Mouse (Mus musculus) liver, embryonic 16.5 days (tissue): ENCODE measurements around the gene Stap2. TPM values are rescaled to one million over a fixed set of nuclear protein-coding genes. Genes with fewer than 3 reads are reported as not detected.

Source experiments
- ATAC-seq: fragments of 200-750 bp; cut with Nextera tagmentation; 2 replicates; pipeline ENCODE4 v1.8.0; 2017; ENCODE audit warnings: low read depth, mild to moderate bottlenecking, moderate number of reproducible peaks, moderate library complexity
- H3K27ac ChIP-seq: fragments of 300-500 bp; sonication (generic); 2 replicates; pipeline ENCODE4 v1.5.1; 2014; ENCODE audit warnings: mild to moderate bottlenecking, low read length
- H3K27me3 ChIP-seq: fragments of 300-500 bp; sonication (generic); 2 replicates; pipeline ENCODE4 v1.6.1; 2014; ENCODE audit warnings: low read depth, low read length, mixed read lengths; ENCODE audit not compliant: control insufficient read depth, insufficient read depth
- H3K36me3 ChIP-seq: fragments of 300-500 bp; sonication (generic); 2 replicates; pipeline ENCODE4 v1.6.1; 2014; ENCODE audit warnings: mild to moderate bottlenecking; ENCODE audit not compliant: control insufficient read depth, insufficient read depth
- H3K4me1 ChIP-seq: fragments of 300-500 bp; sonication (generic); 2 replicates; pipeline ENCODE4 v1.6.1; 2014; ENCODE audit warnings: low read depth, low read length, mixed read lengths; ENCODE audit not compliant: control insufficient read depth
- H3K4me2 ChIP-seq: fragments of 300-500 bp; sonication (generic); 2 replicates; pipeline ENCODE4 v1.6.1; 2014; ENCODE audit warnings: low read depth, low read length, mixed read lengths
- H3K4me3 ChIP-seq: fragments of 300-500 bp; sonication (generic); 2 replicates; pipeline ENCODE4 v1.5.1; 2014; ENCODE audit warnings: low read depth, mild to moderate bottlenecking, low read length
- H3K9ac ChIP-seq: fragments of 300-500 bp; sonication (generic); 2 replicates; pipeline ENCODE4 v1.6.1; 2014; ENCODE audit warnings: low read depth, low read length
- H3K9me3 ChIP-seq: fragments of 300-500 bp; sonication (generic); replicated peaks from 2 replicates; pipeline ENCODE4 v1.6.1; 2016; ENCODE audit warnings: low read length; ENCODE audit not compliant: control insufficient read depth
- WGBS: fragments of 180-500 bp; shearing (Covaris S2); extraction: QIAGEN DNeasy Blood & Tissue Kit; methylation state at CpG from one replicate; pipeline ENCODE4 v1.1.7; 2014; ENCODE audit not compliant: insufficient replicate concordance; 5-methylcytosine and 5-hydroxymethylcytosine counted together
- polyA plus RNA-seq: library from polyadenylated mRNA; unstranded; fragments of >200 nt; fragmentation: Nextera tagmentation; extraction: Ambion mirVana; gene quantifications from 2 replicates; pipeline ENCODE4 v1.2.1, GENCODE M21; 2015

The Stap2 gene
- polyA plus RNA-seq, 1 experiment from 2014 or later = 4.5 TPM

DNA sequence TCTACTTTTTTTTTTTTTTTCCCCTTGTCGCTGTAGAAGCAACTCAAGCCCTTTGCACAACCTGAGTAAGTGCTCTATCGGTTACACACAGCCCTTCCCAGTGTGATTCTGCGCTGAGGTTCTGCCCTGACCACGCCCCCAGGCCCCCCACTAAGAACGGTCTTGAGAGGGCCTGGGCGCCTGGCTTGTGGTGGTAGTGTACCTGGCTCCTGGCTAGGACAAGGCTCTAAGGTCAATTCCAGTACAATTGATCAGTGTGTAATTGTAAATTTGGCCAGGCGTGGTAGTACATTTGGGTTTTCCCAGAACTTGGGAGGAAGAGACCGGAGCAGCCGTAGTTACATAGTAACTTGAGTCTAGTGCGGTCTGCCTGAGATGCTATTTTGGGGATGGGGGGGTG lies 1.6 kb upstream of the Stap2 start:
- no peak overlapping the region for H3K4me2 ChIP-seq
- no peak overlapping the region for H3K4me3 ChIP-seq
- peaks cover 26% of the 10 kb centered on the region for H3K4me1 ChIP-seq
- no peak for ATAC-seq
- WGBS = 60% methylated on average over 10 of the region's 10 CpGs
- H3K27ac ChIP-seq = no peak overlapping the region
- no peaks in the 10 kb centered on the region for H3K9me3 ChIP-seq
- no peak overlapping the region for H3K9ac ChIP-seq
- no peaks in the 10 kb centered on the region; the same call in 1 of the 2 replicates for H3K27me3 ChIP-seq
- no peaks in the 10 kb centered on the region for H3K36me3 ChIP-seq

DNA sequence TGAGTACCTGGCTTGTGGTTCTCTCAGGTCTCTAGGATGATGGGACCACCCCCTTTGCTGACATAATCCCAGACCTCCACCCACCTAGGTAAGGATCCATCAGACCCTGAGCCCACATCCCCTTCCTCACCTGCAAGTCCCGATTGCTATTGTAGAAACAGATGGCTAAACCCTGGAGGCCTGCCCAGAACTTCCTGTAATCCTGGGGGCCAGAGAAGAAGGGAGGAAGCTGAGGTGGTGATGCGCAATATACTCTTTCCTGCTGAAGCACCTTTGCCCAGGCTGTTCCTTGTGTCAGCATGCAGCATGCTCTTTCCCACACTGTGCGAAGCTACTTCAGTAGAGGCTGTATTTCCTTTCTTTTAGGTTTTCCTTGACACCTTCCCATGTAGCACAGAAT lies 2.4 kb downstream of the Stap2 start:
- Histone ChIP-seq H3K4me2 (no peak overlapping the region), H3K9me3 (no peaks in the 10 kb centered on the region), H3K27ac (no peak overlapping the region), H3K27me3 (peaks cover 3% of the 10 kb centered on the region), H3K4me1 (peaks cover 8% of the 10 kb centered on the region), H3K9ac (no peak overlapping the region), H3K4me3 (no peak overlapping the region), H3K36me3 (no peaks in the 10 kb centered on the region)
- 41% methylated on average over 3 of the region's 3 CpGs for WGBS
- ATAC-seq = no peak

DNA sequence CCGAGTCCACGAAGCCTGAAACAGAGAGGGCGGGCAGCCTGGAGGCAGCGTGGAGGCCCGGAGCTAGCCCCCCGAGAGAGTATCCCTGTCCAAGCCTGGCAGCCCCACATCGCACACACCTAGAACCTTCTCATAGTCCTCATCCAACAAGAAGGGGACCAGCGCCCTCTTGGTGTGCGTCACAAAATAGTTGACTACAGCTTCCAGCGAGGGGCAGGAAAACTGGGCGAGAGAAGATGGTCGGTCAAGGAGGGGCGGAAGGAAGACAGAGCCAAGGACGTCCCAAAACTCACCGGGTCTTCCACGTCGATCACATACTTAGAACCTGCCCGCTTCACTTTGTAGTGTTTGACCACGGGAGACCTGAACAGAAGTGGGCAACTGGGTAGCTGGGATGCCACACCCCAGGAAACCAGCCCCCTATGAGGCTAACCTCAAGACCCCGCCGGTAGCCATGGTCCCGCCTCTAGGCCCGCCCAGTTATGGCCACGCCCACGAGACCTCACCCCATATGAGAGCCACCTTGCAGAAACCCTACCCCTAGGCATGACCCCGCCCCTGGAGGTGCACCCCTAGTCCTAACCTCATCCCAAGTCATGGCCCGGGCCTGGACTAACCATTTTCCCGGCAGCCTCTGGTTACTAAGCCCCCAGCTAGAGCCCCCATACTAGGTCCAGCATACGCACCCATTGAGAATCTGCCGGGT lies 5.4 kb downstream of the Stap2 start:
- Histone ChIP-seq H3K27me3 (peaks cover 3% of the 10 kb centered on the region), H3K9ac (no peak overlapping the region), H3K4me1 (no peaks in the 10 kb centered on the region), H3K4me2 (no peak overlapping the region), H3K27ac (no peak overlapping the region), H3K4me3 (no peak overlapping the region), H3K9me3 (no peaks in the 10 kb centered on the region), H3K36me3 (no peaks in the 10 kb centered on the region)
- peak; percentile 19; the same call in 1 of the 2 replicates for ATAC-seq
- 10% methylated on average over 30 of the region's 30 CpGs for WGBS

DNA sequence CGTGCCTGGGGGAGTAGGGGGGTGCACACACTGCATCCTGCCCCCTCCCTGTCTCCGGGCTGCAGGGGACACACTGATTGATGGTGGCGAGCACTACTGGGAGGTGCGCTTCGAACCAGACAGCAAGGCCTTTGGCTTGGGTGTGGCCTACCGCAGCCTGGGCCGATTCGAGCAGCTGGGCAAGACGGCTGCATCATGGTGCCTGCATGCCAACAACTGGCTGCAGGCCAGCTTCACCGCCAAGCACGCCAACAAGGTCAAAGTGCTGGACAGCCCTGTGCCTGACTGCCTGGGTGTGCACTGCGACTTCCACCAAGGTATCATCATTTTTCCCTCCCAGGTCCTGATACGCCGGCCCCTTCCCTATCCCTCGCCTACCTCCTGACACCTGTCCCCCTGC lies 9.4 kb downstream of the Stap2 start:
- Histone ChIP-seq H3K27ac (no peak overlapping the region), H3K4me3 (no peak overlapping the region), H3K9ac (no peak overlapping the region), H3K36me3 (no peaks in the 10 kb centered on the region), H3K27me3 (peaks cover 3% of the 10 kb centered on the region), H3K9me3 (no peaks in the 10 kb centered on the region), H3K4me2 (no peak overlapping the region), H3K4me1 (no peaks in the 10 kb centered on the region)
- 78% methylated on average over 15 of the region's 15 CpGs for WGBS
- no peak for ATAC-seq

DNA sequence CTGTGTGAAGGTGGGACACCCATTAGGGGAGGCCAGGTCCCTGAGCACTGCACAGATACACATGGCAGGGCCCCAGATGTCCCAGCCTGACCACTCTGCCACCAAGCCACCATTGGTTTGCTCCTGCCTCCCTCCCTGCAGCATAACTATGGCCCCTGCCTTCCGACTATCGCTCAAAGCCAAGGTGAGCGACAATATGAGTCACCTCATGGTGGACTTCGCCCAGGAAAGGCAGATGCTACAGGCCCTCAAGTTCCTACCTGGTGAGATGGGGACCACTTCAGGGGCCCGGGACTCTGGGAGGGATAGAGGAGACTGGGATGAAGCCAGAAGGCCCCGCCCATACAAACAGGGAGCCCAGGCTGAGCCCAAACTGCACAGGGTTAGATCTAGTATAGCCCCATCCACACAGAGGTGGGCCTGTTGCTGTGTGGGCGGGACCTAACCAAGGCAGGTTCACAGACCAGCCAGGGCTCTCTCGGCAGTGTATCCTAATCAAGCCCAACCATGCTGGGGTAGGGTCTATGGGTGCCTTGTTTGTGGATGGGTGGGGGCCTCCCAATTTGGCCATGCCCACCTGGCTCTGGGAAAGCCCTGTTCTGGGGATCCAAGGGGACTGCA lies 15.0 kb downstream of the Stap2 start:
- 63% methylated on average over 8 of the region's 8 CpGs for WGBS
- H3K9me3 ChIP-seq = no peaks in the 10 kb centered on the region
- ATAC-seq = no peak
- no peak overlapping the region for H3K9ac ChIP-seq
- no peaks in the 10 kb centered on the region for H3K36me3 ChIP-seq
- H3K4me1 ChIP-seq = no peaks in the 10 kb centered on the region
- H3K4me3 ChIP-seq = no peak overlapping the region
- no peak overlapping the region for H3K27ac ChIP-seq
- peaks cover 18% of the 10 kb centered on the region for H3K27me3 ChIP-seq
- no peak overlapping the region for H3K4me2 ChIP-seq

DNA sequence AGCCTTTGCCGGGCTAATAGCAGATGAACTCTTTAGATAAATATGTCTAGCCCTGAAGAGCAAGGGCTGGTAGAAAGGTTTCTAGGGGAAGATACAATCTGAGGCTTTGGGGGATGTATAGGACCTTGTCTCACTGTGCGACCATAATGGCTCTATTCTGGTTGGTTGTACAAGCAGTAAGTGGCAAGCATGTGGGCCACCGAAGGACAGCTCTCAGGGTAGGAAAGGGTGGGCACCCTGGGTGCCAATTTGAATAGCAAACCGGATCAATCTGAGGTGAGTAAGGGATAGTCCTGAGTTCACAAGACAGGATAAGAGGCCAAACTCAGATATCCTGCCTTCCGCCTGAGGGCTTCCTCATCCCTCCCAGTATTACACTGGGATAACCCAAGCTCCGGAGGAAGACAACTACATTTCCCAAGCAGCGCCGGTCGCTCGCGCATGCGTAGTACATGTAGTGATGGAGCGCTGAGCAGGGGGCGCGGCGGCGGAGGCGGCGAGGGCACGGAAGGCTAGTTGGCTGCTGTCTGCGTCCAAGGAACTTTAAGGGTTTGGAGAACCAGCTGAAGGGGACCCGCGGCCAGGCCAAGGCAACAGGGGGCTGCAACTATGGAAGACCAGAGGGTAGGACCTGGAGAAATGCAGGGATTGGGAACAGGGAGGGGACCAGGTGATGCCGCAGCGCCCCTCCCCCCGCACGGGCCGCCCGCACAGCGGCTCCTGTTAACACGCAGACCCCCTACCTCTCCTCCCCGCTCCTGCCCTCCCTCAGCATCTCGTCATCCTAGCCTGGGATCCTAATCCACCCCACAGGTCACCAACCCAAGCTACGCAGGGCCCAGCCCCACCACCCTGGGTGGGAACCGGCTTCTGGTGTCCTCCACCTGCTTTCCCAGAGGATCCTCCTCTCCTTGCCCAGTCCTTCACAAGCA lies 19.1 kb downstream of the Stap2 start, which contains the start of gene Fsd1:
Gene Fsd1, plus strand, starts transcription at position 480 of the 932 bp plus-strand sequence.
- 8% methylated on average over 35 of the region's 35 CpGs for WGBS
- no peak within 1 kb of the TSS for H3K4me3 ChIP-seq
- H3K4me1 ChIP-seq = no peaks in the 10 kb centered on the region
- no peak within 1 kb of the TSS for H3K27ac ChIP-seq
- H3K9me3 ChIP-seq = no peaks in the 10 kb centered on the region
- ATAC-seq = no peak
- H3K36me3 ChIP-seq = no peaks in the 10 kb centered on the region
- H3K9ac ChIP-seq = no peak within 1 kb of the TSS
- no peak within 1 kb of the TSS for H3K4me2 ChIP-seq
- peaks cover 18% of the 10 kb centered on the region for H3K27me3 ChIP-seq

DNA sequence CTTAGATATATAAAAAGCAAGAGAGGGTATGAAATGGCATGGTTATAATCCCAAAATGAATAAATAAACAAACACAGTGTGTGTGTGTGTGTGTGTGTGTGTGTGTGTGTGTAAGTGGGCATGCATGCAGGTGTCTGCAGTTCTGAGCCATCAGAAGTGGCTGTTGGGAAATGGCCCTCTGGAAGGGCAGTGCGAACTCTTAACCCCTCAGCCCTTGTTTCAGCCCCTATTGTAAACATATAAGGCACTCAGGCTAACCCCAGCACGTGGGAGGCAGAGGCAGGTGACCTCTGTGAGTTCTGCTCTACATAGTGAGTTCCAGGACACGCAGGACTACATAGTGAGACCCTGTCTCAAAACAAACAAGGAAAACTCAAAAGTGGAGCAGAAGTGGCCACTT lies 28.1 kb downstream of the Stap2 start:
- H3K9me3 ChIP-seq = no peaks in the 10 kb centered on the region
- H3K27ac ChIP-seq = no peak overlapping the region
- peak; percentile 59 for ATAC-seq
- H3K4me2 ChIP-seq = no peak overlapping the region
- peaks cover 3% of the 10 kb centered on the region for H3K4me1 ChIP-seq
- WGBS = 38% methylated on average over 3 of the region's 3 CpGs
- H3K9ac ChIP-seq = no peak overlapping the region
- no peak overlapping the region for H3K4me3 ChIP-seq
- H3K27me3 ChIP-seq = no peaks in the 10 kb centered on the region; the same call in 1 of the 2 replicates
- no peaks in the 10 kb centered on the region for H3K36me3 ChIP-seq

DNA sequence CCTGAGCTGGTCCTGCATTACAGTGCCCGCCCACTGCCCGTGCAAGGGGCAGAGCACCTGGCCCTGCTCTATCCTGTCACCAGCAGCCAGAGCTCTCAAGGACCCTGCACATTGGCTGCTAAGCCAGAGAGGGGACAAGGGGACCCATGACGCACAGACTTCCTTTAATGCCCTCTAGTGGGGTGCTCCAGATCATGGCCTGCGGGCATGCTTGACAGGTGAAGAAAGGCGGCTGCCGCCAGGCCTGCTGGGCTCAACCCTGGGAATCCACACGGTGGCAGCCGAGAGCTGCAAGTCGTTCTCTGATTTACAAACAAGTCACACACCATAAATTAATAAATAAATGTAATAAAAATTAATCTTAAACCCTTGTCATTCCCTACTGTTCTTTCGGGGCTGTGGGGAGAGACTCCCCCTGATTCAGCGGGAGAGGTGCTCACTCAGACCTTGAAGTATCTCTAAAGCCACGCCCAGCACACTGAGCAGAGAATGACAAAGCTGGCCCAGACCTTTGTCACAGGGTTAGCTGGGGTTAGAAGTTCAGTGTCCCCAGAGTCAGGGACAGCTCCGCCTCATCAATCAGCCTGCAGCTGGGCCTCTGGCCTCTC lies 29.0 kb downstream of the Stap2 start:
- H3K36me3 ChIP-seq = no peaks in the 10 kb centered on the region
- H3K9me3 ChIP-seq = no peaks in the 10 kb centered on the region
- peak; percentile 67 for ATAC-seq
- peaks cover 3% of the 10 kb centered on the region for H3K4me1 ChIP-seq
- H3K4me3 ChIP-seq = no peak overlapping the region
- peaks cover 8% of the 10 kb centered on the region for H3K27me3 ChIP-seq
- 14% methylated on average over 13 of the region's 13 CpGs for WGBS
- H3K4me2 ChIP-seq = no peak overlapping the region; the same call in 1 of the 2 replicates
- no peak overlapping the region for H3K9ac ChIP-seq
- no peak overlapping the region for H3K27ac ChIP-seq
